Mouse (Mus musculus) heart, embryonic 12.5 days (tissue): ENCODE measurements around the gene Apobec3. TPM values are rescaled to one million over a fixed set of nuclear protein-coding genes. Genes with fewer than 3 reads are reported as not detected.
"Not testable (repeated sequence)": the region's sequence is repeated elsewhere in the genome, so short reads cannot be mapped to it uniquely, and the experiment has no call there.

Experiments used
- ATAC-seq: fragments of 200-750 bp; cut with Nextera tagmentation; 2 replicates; pipeline ENCODE4 v1.8.0; 2017; ENCODE audit warnings: moderate TSS enrichment, moderate library complexity; ENCODE audit not compliant: insufficient number of reproducible peaks, low FRiP score
- H3K27ac ChIP-seq: fragments of 300-500 bp; sonication (generic); 2 replicates; pipeline ENCODE4 v1.5.1; 2016; ENCODE audit warnings: mild to moderate bottlenecking, moderate library complexity; ENCODE audit not compliant: poor library complexity, severe bottlenecking
- H3K27me3 ChIP-seq: fragments of 300-500 bp; sonication (generic); replicated peaks from 2 replicates; pipeline ENCODE4 v1.6.1; 2016; ENCODE audit warnings: mild to moderate bottlenecking, moderate library complexity
- H3K36me3 ChIP-seq: fragments of 300-500 bp; sonication (generic); 2 replicates; pipeline ENCODE4 v1.6.1; 2016; ENCODE audit warnings: mild to moderate bottlenecking, moderate library complexity
- H3K4me1 ChIP-seq: fragments of 300-500 bp; sonication (generic); replicated peaks from 2 replicates; pipeline ENCODE4 v1.6.1; 2016; ENCODE audit warnings: mild to moderate bottlenecking
- H3K4me2 ChIP-seq: fragments of 300-500 bp; sonication (generic); 2 replicates; pipeline ENCODE4 v1.6.1; 2016; ENCODE audit warnings: mild to moderate bottlenecking, moderate library complexity
- H3K4me3 ChIP-seq: fragments of 300-500 bp; sonication (generic); 2 replicates; pipeline ENCODE4 v1.5.1; 2016; ENCODE audit warnings: mild to moderate bottlenecking
- H3K9ac ChIP-seq: fragments of 300-500 bp; sonication (generic); 2 replicates; pipeline ENCODE4 v1.6.1; 2016; ENCODE audit warnings: mild to moderate bottlenecking, moderate library complexity
- H3K9me3 ChIP-seq: fragments of 300-500 bp; sonication (generic); replicated peaks from 2 replicates; pipeline ENCODE4 v1.6.1; 2016; ENCODE audit warnings: mild to moderate bottlenecking, moderate library complexity
- WGBS: fragments of 180-500 bp; shearing (Covaris S2); methylation state at CpG from one replicate; pipeline ENCODE4 v1.1.7; 2016; 5-methylcytosine and 5-hydroxymethylcytosine counted together
- polyA plus RNA-seq: library from polyadenylated mRNA; unstranded; fragments of >200 nt; fragmentation: Nextera tagmentation; extraction: Ambion mirVana; gene quantifications from 2 replicates; pipeline ENCODE4 v1.2.1, GENCODE M21; 2016

Gene Apobec3
- polyA plus RNA-seq, 1 experiment from 2014 or later = 12.2 TPM

- Histone ChIP-seq H3K9ac (no peak overlapping the region), H3K27ac (no peak overlapping the region), H3K36me3 (peaks cover 5% of the 10 kb centered on the region; the same call in 1 of the 2 replicates), H3K9me3 (no peaks in the 10 kb centered on the region), H3K4me1 (peaks cover 9% of the 10 kb centered on the region), H3K4me2 (no peak overlapping the region), H3K27me3 (0 out of 2 replicates have a peak, but pooled peaks cover 4% of the 10 kb centered on the region), H3K4me3 (no peak overlapping the region)
- WGBS = 74% methylated on average over 4 of the region's 4 CpGs
- no peak for ATAC-seq
Measured at GRCm38 (mm10) chr15:79894343-79894742, 2.9 kb downstream of the Apobec3 start.

- WGBS = 80% methylated on average over 12 of the region's 23 CpGs
- not testable (repeated sequence) for H3K9me3 ChIP-seq, H3K9ac ChIP-seq, H3K36me3 ChIP-seq, H3K4me3 ChIP-seq, H3K4me2 ChIP-seq, H3K27ac ChIP-seq, H3K27me3 ChIP-seq, H3K4me1 ChIP-seq, ATAC-seq
Measured at GRCm38 (mm10) chr15:79895221-79896079, 4.0 kb downstream of the Apobec3 start.

GRCm38 (mm10) chr15:79896080-79896725, 4.7 kb downstream of the Apobec3 start:
- Histone ChIP-seq H3K9me3 (no peaks in the 10 kb centered on the region), H3K4me3 (no peak overlapping the region), H3K36me3 (peaks cover 8% of the 10 kb centered on the region; the same call in 1 of the 2 replicates), H3K4me2 (no peak overlapping the region), H3K4me1 (peaks cover 6% of the 10 kb centered on the region), H3K9ac (no peak overlapping the region), H3K27ac (no peak overlapping the region), H3K27me3 (no peaks in the 10 kb centered on the region)
- no peak for ATAC-seq
- WGBS = 74% methylated on average over 9 of the region's 9 CpGs

GRCm38 (mm10) chr15:79898988-79899387, 7.5 kb downstream of the Apobec3 start:
- H3K4me3 ChIP-seq = no peak overlapping the region
- no peak overlapping the region for H3K4me2 ChIP-seq
- 81% methylated on average over 5 of the region's 5 CpGs for WGBS
- ATAC-seq = no peak
- no peaks in the 10 kb centered on the region for H3K9me3 ChIP-seq
- H3K36me3 ChIP-seq = peaks cover 8% of the 10 kb centered on the region; the same call in 1 of the 2 replicates
- no peaks in the 10 kb centered on the region for H3K4me1 ChIP-seq
- no peak overlapping the region for H3K9ac ChIP-seq
- no peak overlapping the region for H3K27ac ChIP-seq
- H3K27me3 ChIP-seq = no peaks in the 10 kb centered on the region

GRCm38 (mm10) chr15:79899828-79900510, 8.5 kb downstream of the Apobec3 start:
- WGBS = 70% methylated on average over 6 of the region's 6 CpGs
- Histone ChIP-seq H3K27ac (no peak overlapping the region), H3K9ac (no peak overlapping the region), H3K36me3 (peaks cover 8% of the 10 kb centered on the region; the same call in 1 of the 2 replicates), H3K4me3 (no peak overlapping the region), H3K9me3 (no peaks in the 10 kb centered on the region), H3K4me1 (no peaks in the 10 kb centered on the region), H3K4me2 (no peak overlapping the region), H3K27me3 (no peaks in the 10 kb centered on the region)
- no peak for ATAC-seq

- Histone ChIP-seq H3K27me3 (no peaks in the 10 kb centered on the region), H3K9me3 (no peaks in the 10 kb centered on the region), H3K27ac (no peak overlapping the region), H3K4me1 (no peaks in the 10 kb centered on the region), H3K4me3 (no peak overlapping the region), H3K36me3 (peaks cover 13% of the 10 kb centered on the region), H3K9ac (no peak overlapping the region), H3K4me2 (no peak overlapping the region)
- 74% methylated on average over 7 of the region's 7 CpGs for WGBS
- ATAC-seq = no peak
Measured at GRCm38 (mm10) chr15:79900751-79901150, 9.3 kb downstream of the Apobec3 start.

- Histone ChIP-seq H3K4me1 (no peaks in the 10 kb centered on the region), H3K9ac (no peak overlapping the region), H3K9me3 (no peaks in the 10 kb centered on the region), H3K27me3 (peaks cover 3% of the 10 kb centered on the region; the same call in 1 of the 2 replicates), H3K36me3 (peaks cover 15% of the 10 kb centered on the region), H3K4me2 (no peak overlapping the region), H3K4me3 (no peak overlapping the region), H3K27ac (no peak overlapping the region)
- WGBS = 84% methylated on average over 2 of the region's 2 CpGs
- ATAC-seq = no peak
Measured at GRCm38 (mm10) chr15:79901399-79901798, 9.9 kb downstream of the Apobec3 start.

- not testable (repeated sequence) for ATAC-seq, H3K4me1 ChIP-seq, H3K9ac ChIP-seq, H3K4me3 ChIP-seq, H3K4me2 ChIP-seq, H3K27ac ChIP-seq, H3K9me3 ChIP-seq
- H3K36me3 ChIP-seq = peaks cover 17% of the 10 kb centered on the region
- peaks cover 10% of the 10 kb centered on the region; the same call in 1 of the 2 replicates for H3K27me3 ChIP-seq
- 90% methylated on average over 8 of the region's 8 CpGs for WGBS
Measured at GRCm38 (mm10) chr15:79903081-79903480, 11.6 kb downstream of the Apobec3 start.

GRCm38 (mm10) chr15:79903963-79904362, 12.5 kb downstream of the Apobec3 start:
- Histone ChIP-seq H3K27ac (no peak overlapping the region), H3K27me3 (peaks cover 10% of the 10 kb centered on the region; the same call in 1 of the 2 replicates), H3K4me1 (no peaks in the 10 kb centered on the region), H3K4me3 (no peak overlapping the region), H3K9ac (no peak overlapping the region), H3K36me3 (peaks cover 19% of the 10 kb centered on the region), H3K9me3 (no peaks in the 10 kb centered on the region), H3K4me2 (no peak overlapping the region)
- no peak for ATAC-seq

- 82% methylated on average over 11 of the region's 11 CpGs for WGBS
- not testable (repeated sequence) for ATAC-seq, H3K4me1 ChIP-seq, H3K9me3 ChIP-seq, H3K27ac ChIP-seq, H3K4me3 ChIP-seq, H3K9ac ChIP-seq, H3K4me2 ChIP-seq
- Histone ChIP-seq H3K27me3 (peaks cover 10% of the 10 kb centered on the region; the same call in 1 of the 2 replicates), H3K36me3 (peaks cover 19% of the 10 kb centered on the region)
Measured at GRCm38 (mm10) chr15:79904678-79905077, 13.2 kb downstream of the Apobec3 start.

GRCm38 (mm10) chr15:79905211-79905610, 13.8 kb downstream of the Apobec3 start:
- Histone ChIP-seq H3K9ac (no peak overlapping the region), H3K9me3 (no peaks in the 10 kb centered on the region), H3K27ac (no peak overlapping the region), H3K4me3 (no peak overlapping the region), H3K4me1 (no peaks in the 10 kb centered on the region), H3K27me3 (peaks cover 10% of the 10 kb centered on the region; the same call in 1 of the 2 replicates), H3K36me3 (peaks cover 19% of the 10 kb centered on the region), H3K4me2 (no peak overlapping the region)
- ATAC-seq = no peak
- WGBS = 75% methylated on average over 12 of the region's 12 CpGs
